Mouse (Mus musculus) testis, adult 2 months (tissue): ENCODE data around the gene Rps3.

Source experiments
- CTCF ChIP-seq: fragments of 200-500 bp; IDR thresholded peaks from 2 replicates; pipeline ENCODE4 v1.5.1; 2012; ENCODE audit warnings: low read depth, mild to moderate bottlenecking, inconsistent platforms, low read length, moderate library complexity; ENCODE audit not compliant: control insufficient read depth, insufficient read depth, insufficient replicate concordance
- POLR2A ChIP-seq: fragments of 200-500 bp; IDR thresholded peaks from 2 replicates; pipeline ENCODE4 v1.6.1; 2012; ENCODE audit warnings: low read depth, mild to moderate bottlenecking, inconsistent platforms, low read length, moderate library complexity; ENCODE audit not compliant: control insufficient read depth

GRCm38 (mm10) chr7:99528547-99528946 is 45.0 kb upstream of the Rps3 start:
- TF ChIP-seq POLR2A (no peak), CTCF (no peak)
